Mouse (Mus musculus): ENCODE results near the gene Smco1. TPM values are rescaled to one million over a fixed set of nuclear protein-coding genes. Genes with fewer than 3 reads are reported as not detected.
A peak's percentile ranks its signal among the peaks of the same experiment; 100 is the strongest.
"Not testable (repeated sequence)": the region's sequence is repeated elsewhere in the genome, so short reads cannot be mapped to it uniquely, and the experiment has no call there.

Gene Smco1
- polyA plus RNA-seq, 1 experiment from 2014 or later: 0.14 TPM

- Histone ChIP-seq H3K27ac (replicated peaks in 1 of 2; ENCODE audit: control insufficient read depth in 1 of 2, insufficient read depth in 1 of 2, low read depth in 2 of 2, low read length in 2 of 2) (peak overlapping the region; percentile 82 to 97), H3K9me3 (ENCODE audit: control insufficient read depth, low read length) (no peaks in the 10 kb centered on the region), H3K36me3 (ENCODE audit: control insufficient read depth, insufficient read depth, low read length) (no peaks in the 10 kb centered on the region), H3K4me1 (ENCODE audit: control insufficient read depth in 2 of 2, insufficient read depth in 2 of 2, low read length in 2 of 2) (peaks cover 7 to 20% of the 10 kb centered on the region in 2 experiments), H3K4me3 (ENCODE audit: control insufficient read depth in 1 of 2, insufficient read depth in 1 of 2, low read depth in 1 of 2, low read length in 2 of 2) (peak overlapping the region; percentile 86 to 87), H3K9ac (ENCODE audit: low read length) (peak overlapping the region; percentile 97), H3K27me3 (ENCODE audit: control insufficient read depth, insufficient read depth, low read length) (no peaks in the 10 kb centered on the region), H3K4me2 (ENCODE audit: low read length) (peak overlapping the region; percentile 78)
- under 1% methylated on average over 34 of the region's 41 CpGs for WGBS
- ATAC-seq (ENCODE audit: insufficient number of reproducible peaks, insufficient read depth, low FRiP score, low read depth): peak; percentile 45
Observed at GRCm38 (mm10) chr16:32246351-32246791, 24.9 kb upstream of the Smco1 start.

GRCm38 (mm10) chr16:32246952-32247370 lies 24.3 kb upstream of the Smco1 start, which contains the start of the genes Fbxo45 and Wdr53:
TSS of gene Fbxo45 (minus strand) at chr16:32247158.
TSS of gene Wdr53 (plus strand) at chr16:32247227.
- ATAC-seq (ENCODE audit: insufficient number of reproducible peaks, insufficient read depth, low FRiP score, low read depth): peak; percentile 97
- Histone ChIP-seq H3K4me3 (ENCODE audit: control insufficient read depth in 1 of 2, insufficient read depth in 1 of 2, low read depth in 1 of 2, low read length in 2 of 2) (peak within 1 kb of the TSS; percentile 86 to 87), H3K9me3 (ENCODE audit: control insufficient read depth, low read length) (no peaks in the 10 kb centered on the region), H3K4me1 (ENCODE audit: control insufficient read depth in 2 of 2, insufficient read depth in 2 of 2, low read length in 2 of 2) (peaks cover 7 to 20% of the 10 kb centered on the region in 2 experiments), H3K36me3 (ENCODE audit: control insufficient read depth, insufficient read depth, low read length) (peaks cover 3% of the 10 kb centered on the region), H3K4me2 (ENCODE audit: low read length) (peak within 1 kb of the TSS; percentile 78), H3K9ac (ENCODE audit: low read length) (peak within 1 kb of the TSS; percentile 97), H3K27ac (replicated peaks in 1 of 2; ENCODE audit: control insufficient read depth in 1 of 2, insufficient read depth in 1 of 2, low read depth in 2 of 2, low read length in 2 of 2) (peak within 1 kb of the TSS; percentile 90 to 97), H3K27me3 (ENCODE audit: control insufficient read depth, insufficient read depth, low read length) (no peaks in the 10 kb centered on the region)
- WGBS: under 1% methylated on average over 48 of the region's 48 CpGs

GRCm38 (mm10) chr16:32264225-32264624 lies 7.0 kb upstream of the Smco1 start:
- H3K4me3 ChIP-seq (ENCODE audit: control insufficient read depth in 1 of 2, insufficient read depth in 1 of 2, low read depth in 1 of 2, low read length in 2 of 2); ATAC-seq (ENCODE audit: insufficient number of reproducible peaks, insufficient read depth, low FRiP score, low read depth): not testable (repeated sequence)
- 80% methylated on average over 2 of the region's 2 CpGs for WGBS

GRCm38 (mm10) chr16:32273338-32273737 lies 2.1 kb downstream of the Smco1 start:
- H3K4me3 ChIP-seq (ENCODE audit: control insufficient read depth in 1 of 2, insufficient read depth in 1 of 2, low read depth in 1 of 2, low read length in 2 of 2): no peak overlapping the region
- H3K4me2 ChIP-seq (ENCODE audit: low read length): no peak overlapping the region
- no peak overlapping the region for H3K27ac ChIP-seq (replicated peaks in 1 of 2; ENCODE audit: control insufficient read depth in 1 of 2, insufficient read depth in 1 of 2, low read depth in 2 of 2, low read length in 2 of 2)
- no peak overlapping the region for H3K9ac ChIP-seq (ENCODE audit: low read length)
- WGBS: 45% methylated on average over 9 of the region's 9 CpGs
- H3K4me1 ChIP-seq (ENCODE audit: control insufficient read depth in 2 of 2, insufficient read depth in 2 of 2, low read length in 2 of 2): peaks cover 0 to 5% of the 10 kb centered on the region in 2 experiments; a peak in 2 of 4 replicates
- no peaks in the 10 kb centered on the region for H3K27me3 ChIP-seq (ENCODE audit: control insufficient read depth, insufficient read depth, low read length)
- ATAC-seq (ENCODE audit: insufficient number of reproducible peaks, insufficient read depth, low FRiP score, low read depth): no peak
- no peaks in the 10 kb centered on the region for H3K36me3 ChIP-seq (ENCODE audit: control insufficient read depth, insufficient read depth, low read length)
- H3K9me3 ChIP-seq (ENCODE audit: control insufficient read depth, low read length): no peaks in the 10 kb centered on the region

More at GRCm38 (mm10) chr16:32264225-32264624, 7.0 kb upstream of the Smco1 start:
- H3K36me3 ChIP-seq (ENCODE audit: control insufficient read depth, insufficient read depth, low read length); H3K4me2 ChIP-seq (ENCODE audit: low read length); H3K27ac ChIP-seq (replicated peaks in 1 of 2; ENCODE audit: control insufficient read depth in 1 of 2, insufficient read depth in 1 of 2, low read depth in 2 of 2, low read length in 2 of 2); H3K9me3 ChIP-seq (ENCODE audit: control insufficient read depth, low read length); H3K9ac ChIP-seq (ENCODE audit: low read length); H3K27me3 ChIP-seq (ENCODE audit: control insufficient read depth, insufficient read depth, low read length); H3K4me1 ChIP-seq (ENCODE audit: control insufficient read depth in 2 of 2, insufficient read depth in 2 of 2, low read length in 2 of 2): not testable (repeated sequence)

- no peak for ATAC-seq (ENCODE audit: insufficient number of reproducible peaks, insufficient read depth, low FRiP score, low read depth)
- Histone ChIP-seq H3K4me1 (ENCODE audit: control insufficient read depth in 2 of 2, insufficient read depth in 2 of 2, low read length in 2 of 2) (peaks cover 0 to 15% of the 10 kb centered on the region in 2 experiments; a peak in 2 of 4 replicates), H3K27me3 (ENCODE audit: control insufficient read depth, insufficient read depth, low read length) (no peaks in the 10 kb centered on the region), H3K27ac (replicated peaks in 1 of 2; ENCODE audit: control insufficient read depth in 1 of 2, insufficient read depth in 1 of 2, low read depth in 2 of 2, low read length in 2 of 2) (no peak overlapping the region), H3K4me3 (ENCODE audit: control insufficient read depth in 1 of 2, insufficient read depth in 1 of 2, low read depth in 1 of 2, low read length in 2 of 2) (no peak overlapping the region), H3K9me3 (ENCODE audit: control insufficient read depth, low read length) (peaks cover 3% of the 10 kb centered on the region; the same call in 1 of the 2 replicates), H3K36me3 (ENCODE audit: control insufficient read depth, insufficient read depth, low read length) (peaks cover 4% of the 10 kb centered on the region), H3K9ac (ENCODE audit: low read length) (no peak overlapping the region), H3K4me2 (ENCODE audit: low read length) (no peak overlapping the region)
- WGBS: 81% methylated on average over 6 of the region's 6 CpGs
Observed at GRCm38 (mm10) chr16:32275041-32275440, 3.8 kb downstream of the Smco1 start.

GRCm38 (mm10) chr16:32275830-32276229 lies 4.6 kb downstream of the Smco1 start:
- Histone ChIP-seq H3K4me1 (ENCODE audit: control insufficient read depth in 2 of 2, insufficient read depth in 2 of 2, low read length in 2 of 2) (peaks cover 0 to 15% of the 10 kb centered on the region in 2 experiments; a peak in 2 of 4 replicates), H3K9ac (ENCODE audit: low read length) (no peak overlapping the region)

GRCm38 (mm10) chr16:32277308-32278256 lies 6.3 kb downstream of the Smco1 start, which contains the start of gene Rnf168:
TSS of gene Rnf168 (plus strand) at chr16:32277459.
- ATAC-seq (ENCODE audit: insufficient number of reproducible peaks, insufficient read depth, low FRiP score, low read depth): peak; percentile 85
- WGBS: under 1% methylated on average over 75 of the region's 75 CpGs
- peaks cover 9% of the 10 kb centered on the region; the same call in 1 of the 2 replicates for H3K9me3 ChIP-seq (ENCODE audit: control insufficient read depth, low read length)

More at GRCm38 (mm10) chr16:32275830-32276229, 4.6 kb downstream of the Smco1 start:
- Histone ChIP-seq H3K36me3 (ENCODE audit: control insufficient read depth, insufficient read depth, low read length) (peaks cover 6% of the 10 kb centered on the region), H3K4me2 (ENCODE audit: low read length) (no peak overlapping the region), H3K27me3 (ENCODE audit: control insufficient read depth, insufficient read depth, low read length) (no peaks in the 10 kb centered on the region), H3K4me3 (ENCODE audit: control insufficient read depth in 1 of 2, insufficient read depth in 1 of 2, low read depth in 1 of 2, low read length in 2 of 2) (no peak overlapping the region), H3K27ac (replicated peaks in 1 of 2; ENCODE audit: control insufficient read depth in 1 of 2, insufficient read depth in 1 of 2, low read depth in 2 of 2, low read length in 2 of 2) (no peak overlapping the region), H3K9me3 (ENCODE audit: control insufficient read depth, low read length) (peaks cover 9% of the 10 kb centered on the region; the same call in 1 of the 2 replicates)
- WGBS: 58% methylated on average over 1 of the region's 1 CpGs
- no peak for ATAC-seq (ENCODE audit: insufficient number of reproducible peaks, insufficient read depth, low FRiP score, low read depth)

More at GRCm38 (mm10) chr16:32277308-32278256, 6.3 kb downstream of the Smco1 start, which contains the start of gene Rnf168:
- H3K27ac ChIP-seq (replicated peaks in 1 of 2; ENCODE audit: control insufficient read depth in 1 of 2, insufficient read depth in 1 of 2, low read depth in 2 of 2, low read length in 2 of 2): peak within 1 kb of the TSS; percentile 96
- peak within 1 kb of the TSS; percentile 72 to 100 for H3K4me3 ChIP-seq (ENCODE audit: control insufficient read depth in 1 of 2, insufficient read depth in 1 of 2, low read depth in 1 of 2, low read length in 2 of 2)
- H3K36me3 ChIP-seq (ENCODE audit: control insufficient read depth, insufficient read depth, low read length): peaks cover 10% of the 10 kb centered on the region
- H3K4me2 ChIP-seq (ENCODE audit: low read length): peak within 1 kb of the TSS; percentile 70
- H3K9ac ChIP-seq (ENCODE audit: low read length): peak within 1 kb of the TSS; percentile 89
- peaks cover 0 to 15% of the 10 kb centered on the region in 2 experiments; a peak in 2 of 4 replicates for H3K4me1 ChIP-seq (ENCODE audit: control insufficient read depth in 2 of 2, insufficient read depth in 2 of 2, low read length in 2 of 2)
- no peaks in the 10 kb centered on the region for H3K27me3 ChIP-seq (ENCODE audit: control insufficient read depth, insufficient read depth, low read length)
